Comparison of ENCODE assay signal across 11 mouse cellular contexts in the genomic region with DNA sequence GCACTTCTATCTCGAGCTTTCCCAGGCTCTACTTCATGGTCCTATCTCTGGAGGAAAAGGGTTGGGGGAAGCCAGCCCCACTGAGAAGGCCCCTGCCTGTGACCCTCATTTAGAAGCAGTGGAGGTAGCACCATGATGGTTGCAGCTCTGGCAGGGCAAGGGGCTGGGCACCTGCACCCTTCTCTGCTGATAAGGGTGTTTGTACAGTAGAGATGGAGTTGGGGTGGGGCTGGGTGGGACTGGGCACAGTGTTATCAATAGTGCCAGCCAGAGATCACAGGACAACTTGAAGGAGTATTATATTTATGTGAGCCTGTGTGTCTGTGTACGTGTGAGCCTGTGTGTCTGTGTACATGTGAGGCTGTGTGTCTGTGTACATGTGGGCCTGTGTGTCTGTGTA. TPM values are rescaled to one million over a fixed set of nuclear protein-coding genes. Genes with fewer than 3 reads are reported as not detected.
DNase-seq lines count a peak whose midpoint lies in the region; ATAC-seq and TF ChIP-seq lines count a peak whose summit lies in the region.
"Had no signal": no experiment of that assay in that cellular context is flagged by ENCODE, and none has a peak within 500 bp of the region (broad histone marks: within the 10 kb centered on the region; RNA-seq: fewer than 3 reads in every experiment).

No protein-coding gene starts in this region.

- H3K4me3 ChIP-seq in midbrain, embryonic 12.5 days = no peak overlapping the region
- H3K4me3 ChIP-seq in midbrain, postnatal 0 days (ENCODE audit: low read depth, low read length) = no peak overlapping the region
- H3K4me3 ChIP-seq in intestine, embryonic 15.5 days (replicated peaks) = no peak overlapping the region
- H3K4me3 ChIP-seq in liver, postnatal 0 days (ENCODE audit: low read depth, low read length) = no peak overlapping the region
- H3K4me3 ChIP-seq: embryonic facial prominence, embryonic 12.5 days had no signal

- peak; percentile 92 for TF ChIP-seq EP300 in liver, postnatal 0 days (IDR thresholded peaks at IDR 0.05; ENCODE audit: low read depth)

- ATAC-seq in midbrain, embryonic 12.5 days (ENCODE audit: low FRiP score, low read depth) = no peak
- no peak for ATAC-seq in midbrain, postnatal 0 days (ENCODE audit: low FRiP score)
- ATAC-seq in intestine, embryonic 15.5 days = peak; percentile 56
- ATAC-seq in liver, postnatal 0 days = peak; percentile 87

- no peaks in the 10 kb centered on the region for H3K9me3 ChIP-seq in midbrain, embryonic 12.5 days
- H3K9me3 ChIP-seq in midbrain, postnatal 0 days (ENCODE audit: low read length) = no peaks in the 10 kb centered on the region
- H3K9me3 ChIP-seq in intestine, embryonic 15.5 days = no peaks in the 10 kb centered on the region
- no peaks in the 10 kb centered on the region for H3K9me3 ChIP-seq in liver, postnatal 0 days (ENCODE audit: low read length)
- H3K9me3 ChIP-seq: embryonic facial prominence, embryonic 12.5 days had no signal

- no peak overlapping the region for H3K4me2 ChIP-seq in midbrain, embryonic 12.5 days (replicated peaks)
- H3K4me2 ChIP-seq in midbrain, postnatal 0 days (ENCODE audit: low read depth, low read length, poor library complexity, severe bottlenecking) = no peak overlapping the region
- H3K4me2 ChIP-seq in intestine, embryonic 15.5 days (replicated peaks) = 0 out of 2 replicates have a peak overlapping the region, but pooled peaks have one; percentile 14
- peak overlapping the region; percentile 38 for H3K4me2 ChIP-seq in liver, postnatal 0 days (ENCODE audit: low read depth, low read length)
- H3K4me2 ChIP-seq: embryonic facial prominence, embryonic 12.5 days had no signal

- H3K4me1 ChIP-seq in midbrain, embryonic 12.5 days = peaks cover 17% of the 10 kb centered on the region
- no peaks in the 10 kb centered on the region for H3K4me1 ChIP-seq in midbrain, postnatal 0 days (ENCODE audit: insufficient read depth, low read length)
- peaks cover 24% of the 10 kb centered on the region for H3K4me1 ChIP-seq in intestine, embryonic 15.5 days (replicated peaks)
- H3K4me1 ChIP-seq in liver, postnatal 0 days (ENCODE audit: insufficient read depth) = peaks cover 56% of the 10 kb centered on the region

- no peak for DNase-seq in midbrain, postnatal 0 days (ENCODE audit: low spot score)
- DNase-seq in liver, postnatal 0 days = peak; percentile 63
- no peak for DNase-seq in right cerebral cortex, postnatal 10 days (ENCODE audit: low spot score in 2 of 2)
- no peak for DNase-seq in cerebellum, adult 9-10 months
- DNase-seq in left cerebral cortex, adult 18-20 months (ENCODE audit: low spot score in 2 of 2) = no peak
- DNase-seq: cerebellum, adult 11 months; kidney, adult 18-20 months had no signal

- 69% methylated on average over 2 of the region's 2 CpGs for WGBS in midbrain, embryonic 12.5 days
- 60% methylated on average over 2 of the region's 2 CpGs for WGBS in midbrain, postnatal 0 days
- whole genome bisulfite sequencing in intestine, embryonic 15.5 days = 51% methylated on average over 2 of the region's 2 CpGs
- 26% methylated on average over 2 of the region's 2 CpGs for WGBS in liver, postnatal 0 days (ENCODE audit: insufficient replicate concordance)

- H3K27ac ChIP-seq in midbrain, embryonic 12.5 days (replicated peaks) = 0 out of 2 replicates have a peak overlapping the region, but pooled peaks have one; percentile 30
- no peak overlapping the region for H3K27ac ChIP-seq in midbrain, postnatal 0 days (ENCODE audit: low read depth, low read length)
- H3K27ac ChIP-seq in intestine, embryonic 15.5 days = peak overlapping the region; percentile 13
- H3K27ac ChIP-seq in liver, postnatal 0 days (ENCODE audit: low read depth) = peak overlapping the region; percentile 79
- H3K27ac ChIP-seq: embryonic facial prominence, embryonic 12.5 days had no signal

- H3K27me3 ChIP-seq in midbrain, embryonic 12.5 days = 0 out of 2 replicates have a peak, but pooled peaks cover 5% of the 10 kb centered on the region
- no peaks in the 10 kb centered on the region for H3K27me3 ChIP-seq in midbrain, postnatal 0 days (ENCODE audit: insufficient read depth, low read length)
- H3K27me3 ChIP-seq in intestine, embryonic 15.5 days (replicated peaks) = no peaks in the 10 kb centered on the region
- H3K27me3 ChIP-seq in liver, postnatal 0 days (ENCODE audit: insufficient read depth, low read length) = no peaks in the 10 kb centered on the region
- H3K27me3 ChIP-seq: embryonic facial prominence, embryonic 12.5 days had no signal

- no peak overlapping the region for H3K9ac ChIP-seq in midbrain, embryonic 12.5 days (replicated peaks)
- H3K9ac ChIP-seq in midbrain, postnatal 0 days (replicated peaks; ENCODE audit: low read length, poor library complexity, severe bottlenecking) = no peak overlapping the region
- H3K9ac ChIP-seq in intestine, embryonic 15.5 days = no peak overlapping the region
- H3K9ac ChIP-seq in liver, postnatal 0 days (replicated peaks) = peak overlapping the region; percentile 32; the same call in 1 of the 2 replicates
- H3K9ac ChIP-seq: embryonic facial prominence, embryonic 12.5 days had no signal

- no peak for TF ChIP-seq CTCF in midbrain, postnatal 0 days (IDR thresholded peaks at IDR 0.05)
- no peak for TF ChIP-seq CTCF in liver, postnatal 0 days (IDR thresholded peaks at IDR 0.05; ENCODE audit: low read depth)

- no peaks in the 10 kb centered on the region for H3K36me3 ChIP-seq in midbrain, embryonic 12.5 days
- no peaks in the 10 kb centered on the region for H3K36me3 ChIP-seq in midbrain, postnatal 0 days (ENCODE audit: insufficient read depth, low read length)
- H3K36me3 ChIP-seq in intestine, embryonic 15.5 days = no peaks in the 10 kb centered on the region
- H3K36me3 ChIP-seq in liver, postnatal 0 days (replicated peaks; ENCODE audit: insufficient read depth, low read length) = peaks cover 25% of the 10 kb centered on the region
- H3K36me3 ChIP-seq: embryonic facial prominence, embryonic 12.5 days had no signal

RNA-seq across cellular contexts. Expression of gene Fam213b, which starts 12.7 kb away (rescaled TPM):
- 33.2 and 36.0 TPM in 2 replicates for polyA plus RNA-seq in midbrain, embryonic 12.5 days (2016; fragmentation: Nextera tagmentation; extraction: Ambion mirVana)
- 34.9 and 36.6 TPM in 2 replicates for total RNA-seq in midbrain, postnatal 0 days (2014; rRNA removed)
- 73.3 and 90.9 TPM in 2 replicates for polyA plus RNA-seq in midbrain, postnatal 0 days (2015; fragmentation: Nextera tagmentation; extraction: Ambion mirVana)
- 32.0 and 37.2 TPM in 2 replicates for polyA plus RNA-seq in intestine, embryonic 15.5 days (2015; fragmentation: Nextera tagmentation; extraction: Ambion mirVana)
- polyA plus RNA-seq in liver, postnatal 0 days (2015; fragmentation: Nextera tagmentation; extraction: Ambion mirVana) = 5.9 and 6.5 TPM in 2 replicates
- 10 to 100 TPM; 67.7 to 70.2 TPM for total RNA-seq in left cerebral cortex, adult 18-20 months (2021)

RNA-seq across cellular contexts. Expression of gene Tnfrsf14, which starts 16.7 kb away (rescaled TPM):
- polyA plus RNA-seq in midbrain, embryonic 12.5 days (2016; fragmentation: Nextera tagmentation; extraction: Ambion mirVana) = 0.78 and 1.0 TPM in 2 replicates
- total RNA-seq in midbrain, postnatal 0 days (2014; rRNA removed) = 1.1 and 2.3 TPM in 2 replicates
- not detected in 2 replicates for polyA plus RNA-seq in midbrain, postnatal 0 days (2015; fragmentation: Nextera tagmentation; extraction: Ambion mirVana)
- 3.0 and 3.6 TPM in 2 replicates for polyA plus RNA-seq in intestine, embryonic 15.5 days (2015; fragmentation: Nextera tagmentation; extraction: Ambion mirVana)
- polyA plus RNA-seq in liver, postnatal 0 days (2015; fragmentation: Nextera tagmentation; extraction: Ambion mirVana) = 17.2 and 20.0 TPM in 2 replicates
- 1 to 10 TPM; 2.0 to 2.1 TPM for total RNA-seq in left cerebral cortex, adult 18-20 months (2021)

RNA-seq across cellular contexts. Expression of gene Mmel1, which starts 42.3 kb away (rescaled TPM):
- polyA plus RNA-seq in midbrain, embryonic 12.5 days (2016; fragmentation: Nextera tagmentation; extraction: Ambion mirVana) = 0.19 and 0.37 TPM in 2 replicates
- 0.76 and 0.82 TPM in 2 replicates for total RNA-seq in midbrain, postnatal 0 days (2014; rRNA removed)
- 0.89 and 0.93 TPM in 2 replicates for polyA plus RNA-seq in midbrain, postnatal 0 days (2015; fragmentation: Nextera tagmentation; extraction: Ambion mirVana)
- polyA plus RNA-seq in intestine, embryonic 15.5 days (2015; fragmentation: Nextera tagmentation; extraction: Ambion mirVana) = 0.20 and 0.34 TPM in 2 replicates
- 0.80 and 0.98 TPM in 2 replicates for polyA plus RNA-seq in liver, postnatal 0 days (2015; fragmentation: Nextera tagmentation; extraction: Ambion mirVana)
- under 1 TPM; 0.60 to 0.70 TPM for total RNA-seq in left cerebral cortex, adult 18-20 months (2021)

RNA-seq across cellular contexts. Expression of gene Hes5, which starts 49.1 kb away (rescaled TPM):
- polyA plus RNA-seq in midbrain, embryonic 12.5 days (2016; fragmentation: Nextera tagmentation; extraction: Ambion mirVana) = 800 and 870 TPM in 2 replicates
- total RNA-seq in midbrain, postnatal 0 days (2014; rRNA removed) = 111 and 115 TPM in 2 replicates
- polyA plus RNA-seq in midbrain, postnatal 0 days (2015; fragmentation: Nextera tagmentation; extraction: Ambion mirVana) = 165 and 180 TPM in 2 replicates
- 1.8 and 2.5 TPM in 2 replicates for polyA plus RNA-seq in intestine, embryonic 15.5 days (2015; fragmentation: Nextera tagmentation; extraction: Ambion mirVana)
- 0.15 and 0.21 TPM in 2 replicates for polyA plus RNA-seq in liver, postnatal 0 days (2015; fragmentation: Nextera tagmentation; extraction: Ambion mirVana)
- total RNA-seq in left cerebral cortex, adult 18-20 months (2021) = 10 to 100 TPM; 35.7 to 36.1 TPM
- polyA plus RNA-seq: heart, postnatal 0 days had no signal

RNA-seq across cellular contexts. Expression of gene Pank4, which starts 52.3 kb away (rescaled TPM):
- 48.5 and 50.2 TPM in 2 replicates for polyA plus RNA-seq in midbrain, embryonic 12.5 days (2016; fragmentation: Nextera tagmentation; extraction: Ambion mirVana)
- total RNA-seq in midbrain, postnatal 0 days (2014; rRNA removed) = 36.7 and 39.8 TPM in 2 replicates
- polyA plus RNA-seq in midbrain, postnatal 0 days (2015; fragmentation: Nextera tagmentation; extraction: Ambion mirVana) = 27.3 and 28.8 TPM in 2 replicates
- 34.2 and 36.1 TPM in 2 replicates for polyA plus RNA-seq in intestine, embryonic 15.5 days (2015; fragmentation: Nextera tagmentation; extraction: Ambion mirVana)
- 10.9 and 11.4 TPM in 2 replicates for polyA plus RNA-seq in liver, postnatal 0 days (2015; fragmentation: Nextera tagmentation; extraction: Ambion mirVana)
- 10 to 100 TPM; 38.3 to 46.8 TPM for total RNA-seq in left cerebral cortex, adult 18-20 months (2021)

Comparison
In these comparisons a context has a peak if more than half of its experiments do, and no peak if none do; other contexts are left out.
1. ATAC-seq: peak in intestine, embryonic 15.5 days (single experiment) and liver, postnatal 0 days (single experiment); none in midbrain, embryonic 12.5 days (single experiment) and midbrain, postnatal 0 days (single experiment).
2. H3K4me2 ChIP-seq: peak in intestine, embryonic 15.5 days (single experiment) and liver, postnatal 0 days (single experiment); none in midbrain, embryonic 12.5 days (single experiment) and midbrain, postnatal 0 days (single experiment).